Mouse (Mus musculus) liver, embryonic 13.5 days (tissue): ENCODE measurements at regions not wholly inside any gene's neighbourhood (a gene's known extent, or its start where the extent isn't known, plus 50 kb on each side); places are given as distances from the start of the nearest gene placed in this dataset.

Experiments used
- ATAC-seq: fragments of 200-750 bp; cut with Nextera tagmentation; 2 replicates; pipeline ENCODE4 v1.8.0; 2017; ENCODE audit warnings: low read depth, mild to moderate bottlenecking, moderate number of reproducible peaks, moderate library complexity
- DNase-seq: peaks from one replicate; pipeline ENCODE4 v3.0.0; 2022
- H3K27ac ChIP-seq: fragments of 300-500 bp; sonication (generic); 2 replicates; pipeline ENCODE4 v1.5.1; 2015; ENCODE audit warnings: moderate library complexity, mild to moderate bottlenecking, inconsistent platforms
- H3K27me3 ChIP-seq: fragments of 300-500 bp; sonication (generic); 2 replicates; pipeline ENCODE4 v1.6.1; 2015; ENCODE audit warnings: mild to moderate bottlenecking, inconsistent platforms
- H3K36me3 ChIP-seq: fragments of 300-500 bp; sonication (generic); 2 replicates; pipeline ENCODE4 v1.6.1; 2015; ENCODE audit warnings: mild to moderate bottlenecking, inconsistent platforms
- H3K4me1 ChIP-seq: fragments of 300-500 bp; sonication (generic); replicated peaks from 2 replicates; pipeline ENCODE4 v1.6.1; 2015; ENCODE audit warnings: inconsistent platforms
- H3K4me2 ChIP-seq: fragments of 300-500 bp; sonication (generic); 2 replicates; pipeline ENCODE4 v1.6.1; 2015; ENCODE audit warnings: inconsistent platforms, mild to moderate bottlenecking, moderate library complexity
- H3K4me3 ChIP-seq: fragments of 300-500 bp; sonication (generic); replicated peaks from 2 replicates; pipeline ENCODE4 v1.5.1; 2015; ENCODE audit warnings: mild to moderate bottlenecking, inconsistent platforms
- H3K9ac ChIP-seq: fragments of 300-500 bp; sonication (generic); 2 replicates; pipeline ENCODE4 v1.6.1; 2015; ENCODE audit warnings: mild to moderate bottlenecking, inconsistent platforms
- H3K9me3 ChIP-seq: fragments of 300-500 bp; sonication (generic); replicated peaks from 2 replicates; pipeline ENCODE4 v1.6.1; 2016; ENCODE audit warnings: inconsistent platforms
- WGBS: fragments of 180-500 bp; shearing (Covaris S2); methylation state at CpG from one replicate; pipeline ENCODE4 v1.1.7; 2015; ENCODE audit not compliant: insufficient replicate concordance; 5-methylcytosine and 5-hydroxymethylcytosine counted together

DNA sequence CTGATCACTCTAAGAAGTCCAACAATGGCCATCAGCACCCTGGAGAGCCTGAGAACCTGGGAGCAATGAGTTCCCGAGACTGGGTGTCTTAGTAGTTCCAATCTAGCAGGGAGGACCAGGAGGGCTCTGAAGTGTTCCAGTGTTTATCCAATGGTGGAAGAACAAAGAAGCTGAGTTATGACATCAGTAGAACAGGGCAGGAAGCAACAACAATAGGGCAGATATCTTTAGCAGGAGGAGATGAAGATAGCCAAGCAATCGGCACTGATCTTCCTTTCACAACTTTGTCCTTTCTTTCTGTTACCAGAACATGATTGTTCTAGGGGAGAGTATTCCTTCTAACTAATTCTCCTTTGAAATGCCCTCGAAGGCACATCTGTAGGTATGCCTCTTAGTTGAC lies 355.0 kb downstream of the Btg1 start:
- WGBS = 52% methylated on average over 3 of the region's 3 CpGs
- H3K4me1 ChIP-seq = no peaks in the 10 kb centered on the region
- no peak for ATAC-seq

DNA sequence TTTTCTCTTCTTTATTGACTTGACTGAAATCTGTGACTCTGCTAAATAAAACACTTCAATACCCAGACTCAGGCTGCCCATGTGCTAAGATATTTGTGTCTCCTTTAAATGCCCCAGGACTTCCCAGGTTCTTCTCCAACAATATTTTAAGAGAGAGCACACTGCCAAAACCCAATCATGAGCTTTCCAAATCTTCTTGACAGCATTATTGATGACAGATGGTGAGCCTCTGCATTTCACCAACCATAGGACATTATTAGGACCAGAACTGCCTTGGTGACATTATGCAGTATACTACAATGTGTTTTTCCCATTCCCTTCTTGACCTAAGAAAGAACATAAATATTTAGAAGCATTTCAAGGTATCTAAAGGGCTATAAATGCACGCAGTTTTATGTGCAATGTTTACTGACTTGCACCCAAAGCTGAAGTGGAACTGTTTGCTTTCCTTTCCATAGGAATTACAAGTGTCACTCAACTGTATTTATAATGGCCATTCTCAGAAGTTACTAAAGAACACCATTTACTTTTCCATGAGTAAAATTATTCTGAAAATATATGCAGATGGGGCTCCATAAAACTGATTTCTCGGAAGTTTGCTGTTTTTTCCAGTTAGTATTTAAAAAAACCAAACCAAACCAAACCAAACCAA lies 357.6 kb downstream of the Btg1 start:
- Histone ChIP-seq H3K9me3 (no peaks in the 10 kb centered on the region), H3K27ac (no peak overlapping the region), H3K4me2 (no peak overlapping the region), H3K27me3 (no peaks in the 10 kb centered on the region), H3K4me1 (no peaks in the 10 kb centered on the region), H3K9ac (no peak overlapping the region), H3K36me3 (no peaks in the 10 kb centered on the region), H3K4me3 (no peak overlapping the region)
- WGBS = 44% methylated on average over 2 of the region's 2 CpGs
- DNase-seq (no peak), ATAC-seq (no peak)

More for the DNA sequence above, 355.0 kb downstream of the Btg1 start:
- H3K27ac ChIP-seq = no peak overlapping the region
- H3K9me3 ChIP-seq = no peaks in the 10 kb centered on the region
- no peak overlapping the region for H3K9ac ChIP-seq
- no peak overlapping the region for H3K4me2 ChIP-seq
- H3K27me3 ChIP-seq = no peaks in the 10 kb centered on the region
- DNase-seq = no peak
- no peaks in the 10 kb centered on the region for H3K36me3 ChIP-seq
- H3K4me3 ChIP-seq = no peak overlapping the region

DNA sequence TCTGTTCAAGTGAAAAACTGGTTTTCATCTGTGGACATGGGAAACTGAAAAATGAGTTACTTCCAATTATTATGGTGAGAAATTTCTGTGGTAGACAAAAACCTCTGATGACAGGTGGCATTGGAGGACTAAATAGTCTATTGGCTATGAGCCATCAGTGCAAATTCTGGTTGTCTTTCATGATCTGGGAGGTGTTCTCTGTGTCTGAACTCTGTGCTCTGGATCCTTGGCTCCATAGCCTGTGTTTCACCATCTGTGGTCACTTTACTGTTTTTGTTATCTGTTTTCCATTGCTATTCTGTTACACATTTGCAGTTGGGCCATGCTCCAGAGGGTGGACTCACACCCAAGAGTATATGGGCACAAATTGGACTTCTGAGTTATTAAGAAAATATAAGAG lies 359.9 kb downstream of the Btg1 start:
- DNase-seq (no peak), ATAC-seq (no peak)
- Histone ChIP-seq H3K4me2 (no peak overlapping the region), H3K27me3 (no peaks in the 10 kb centered on the region), H3K4me1 (no peaks in the 10 kb centered on the region), H3K9ac (no peak overlapping the region), H3K27ac (no peak overlapping the region), H3K36me3 (no peaks in the 10 kb centered on the region), H3K9me3 (no peaks in the 10 kb centered on the region), H3K4me3 (no peak overlapping the region)

DNA sequence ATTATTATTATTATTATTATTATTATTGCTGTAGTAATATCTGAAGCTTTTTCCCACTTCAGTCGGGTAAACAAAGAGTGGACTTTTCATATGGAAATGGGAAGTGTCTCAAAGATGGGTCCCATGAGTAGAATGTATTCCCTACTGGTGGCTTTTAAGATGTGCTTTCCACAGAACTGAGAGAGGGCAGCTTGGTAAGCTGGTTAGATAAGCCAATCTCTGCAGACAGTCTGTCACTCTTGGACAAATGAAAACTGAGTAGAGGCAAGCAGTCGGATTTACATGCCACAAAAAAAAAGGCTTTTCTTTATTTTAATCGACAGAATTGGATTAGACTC lies 363.7 kb downstream of the Btg1 start:
- H3K9me3 ChIP-seq = no peaks in the 10 kb centered on the region
- no peaks in the 10 kb centered on the region for H3K27me3 ChIP-seq
- H3K27ac ChIP-seq = no peak overlapping the region
- H3K4me1 ChIP-seq = no peaks in the 10 kb centered on the region
- H3K4me3 ChIP-seq = no peak overlapping the region
- ATAC-seq (no peak), DNase-seq (no peak)
- H3K9ac ChIP-seq = no peak overlapping the region
- 65% methylated on average over 3 of the region's 3 CpGs for WGBS
- H3K36me3 ChIP-seq = no peaks in the 10 kb centered on the region
- no peak overlapping the region for H3K4me2 ChIP-seq

GRCm38 (mm10) chr10:96980832-96981515 lies 364.2 kb downstream of the Btg1 start:
- ATAC-seq (no peak), DNase-seq (no peak)
- H3K9me3 ChIP-seq = no peaks in the 10 kb centered on the region
- H3K27ac ChIP-seq = no peak overlapping the region
- WGBS = 68% methylated on average over 9 of the region's 9 CpGs
- no peak overlapping the region for H3K4me3 ChIP-seq
- no peaks in the 10 kb centered on the region for H3K27me3 ChIP-seq
- no peaks in the 10 kb centered on the region for H3K4me1 ChIP-seq
- no peak overlapping the region for H3K9ac ChIP-seq
- no peaks in the 10 kb centered on the region for H3K36me3 ChIP-seq
- H3K4me2 ChIP-seq = no peak overlapping the region

DNA sequence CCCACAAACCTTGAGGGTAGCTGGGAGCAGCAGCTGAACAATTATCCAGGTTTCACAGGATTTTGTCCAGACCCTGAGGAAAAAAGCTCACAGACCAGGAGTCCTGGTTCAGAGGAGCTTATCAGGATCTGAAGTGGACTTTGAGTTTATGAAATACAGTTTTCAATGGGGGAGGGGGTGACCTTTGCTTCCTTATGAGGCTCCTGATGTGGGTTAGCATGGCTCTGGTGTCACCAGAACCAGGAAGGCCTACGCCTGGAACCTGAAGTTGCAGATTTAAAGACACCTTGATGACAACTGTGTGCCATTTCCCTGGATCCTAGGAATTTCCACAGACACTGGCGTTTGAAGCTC lies 364.7 kb downstream of the Btg1 start:
- H3K4me3 ChIP-seq = no peak overlapping the region
- H3K36me3 ChIP-seq = no peaks in the 10 kb centered on the region
- H3K27me3 ChIP-seq = no peaks in the 10 kb centered on the region
- 62% methylated on average over 2 of the region's 2 CpGs for WGBS
- H3K4me2 ChIP-seq = no peak overlapping the region
- no peak overlapping the region for H3K27ac ChIP-seq
- H3K9ac ChIP-seq = no peak overlapping the region
- no peaks in the 10 kb centered on the region for H3K9me3 ChIP-seq
- DNase-seq (no peak), ATAC-seq (no peak)
- no peaks in the 10 kb centered on the region for H3K4me1 ChIP-seq

- Histone ChIP-seq H3K4me3 (no peak overlapping the region), H3K4me1 (no peaks in the 10 kb centered on the region), H3K9me3 (no peaks in the 10 kb centered on the region), H3K36me3 (no peaks in the 10 kb centered on the region), H3K27ac (no peak overlapping the region), H3K27me3 (no peaks in the 10 kb centered on the region), H3K9ac (no peak overlapping the region), H3K4me2 (no peak overlapping the region)
- ATAC-seq (no peak), DNase-seq (no peak)
These were observed 384.1 kb downstream of the Btg1 start for GRCm38 (mm10) chr10:97000871-97001270.

DNA sequence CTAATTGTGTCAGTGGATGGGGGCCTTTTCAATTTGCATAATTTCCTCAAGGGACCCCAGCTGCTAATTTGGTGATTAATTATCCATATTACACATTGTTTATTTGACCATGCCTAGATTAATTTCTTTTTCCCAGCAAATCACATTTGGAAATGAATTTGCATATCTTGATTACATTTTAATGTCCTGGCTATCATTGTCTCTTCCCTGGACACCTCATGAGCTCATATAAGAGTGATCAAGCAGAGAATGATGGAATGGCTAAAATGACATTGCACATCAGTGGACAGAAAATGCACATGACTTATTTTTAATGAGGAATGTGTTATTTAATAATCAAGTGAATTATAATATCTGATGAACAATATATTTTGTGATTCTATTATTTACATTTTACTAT lies 392.1 kb downstream of the Btg1 start:
- ATAC-seq (no peak), DNase-seq (no peak)
- no peaks in the 10 kb centered on the region for H3K27me3 ChIP-seq
- H3K9me3 ChIP-seq = no peaks in the 10 kb centered on the region
- H3K4me1 ChIP-seq = no peaks in the 10 kb centered on the region
- no peak overlapping the region for H3K9ac ChIP-seq
- no peak overlapping the region for H3K4me3 ChIP-seq
- H3K27ac ChIP-seq = no peak overlapping the region
- H3K36me3 ChIP-seq = no peaks in the 10 kb centered on the region
- no peak overlapping the region for H3K4me2 ChIP-seq

DNA sequence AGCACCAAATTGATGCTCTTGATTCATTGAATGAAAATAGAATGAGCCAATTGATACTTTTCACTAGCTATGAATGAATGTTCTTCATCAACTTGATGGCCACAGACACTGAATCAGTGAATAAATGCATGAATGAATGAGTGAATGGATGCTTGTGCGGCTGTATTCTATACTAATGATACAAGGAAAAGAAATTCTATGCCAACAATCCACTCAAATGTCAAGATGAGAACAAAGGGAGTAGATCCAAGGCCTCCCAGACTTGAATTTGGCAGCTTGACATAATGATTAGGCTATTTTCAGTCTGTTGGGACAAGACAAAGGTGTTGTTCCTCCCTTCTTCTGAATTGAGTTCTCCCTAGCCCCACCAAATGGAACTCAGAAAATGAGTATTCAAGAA lies 393.1 kb downstream of the Btg1 start:
- Histone ChIP-seq H3K4me2 (no peak overlapping the region), H3K4me1 (no peaks in the 10 kb centered on the region), H3K27ac (no peak overlapping the region), H3K4me3 (no peak overlapping the region), H3K36me3 (no peaks in the 10 kb centered on the region), H3K27me3 (no peaks in the 10 kb centered on the region), H3K9ac (no peak overlapping the region), H3K9me3 (no peaks in the 10 kb centered on the region)
- WGBS = 56% methylated on average over 1 of the region's 1 CpGs
- DNase-seq (no peak), ATAC-seq (no peak)

GRCm38 (mm10) chr10:97018641-97019040 lies 401.8 kb downstream of the Btg1 start:
- Histone ChIP-seq H3K36me3 (no peaks in the 10 kb centered on the region), H3K4me3 (no peak overlapping the region), H3K4me1 (no peaks in the 10 kb centered on the region), H3K9me3 (no peaks in the 10 kb centered on the region), H3K27ac (no peak overlapping the region), H3K4me2 (no peak overlapping the region), H3K9ac (no peak overlapping the region), H3K27me3 (no peaks in the 10 kb centered on the region)
- no peak for DNase-seq
- WGBS = 58% methylated on average over 3 of the region's 3 CpGs
- ATAC-seq = no peak

- H3K9me3 ChIP-seq = no peaks in the 10 kb centered on the region
- no peaks in the 10 kb centered on the region for H3K36me3 ChIP-seq
- no peak overlapping the region for H3K4me2 ChIP-seq
- no peaks in the 10 kb centered on the region for H3K27me3 ChIP-seq
- no peaks in the 10 kb centered on the region for H3K4me1 ChIP-seq
- H3K4me3 ChIP-seq = no peak overlapping the region
- H3K9ac ChIP-seq = no peak overlapping the region
- no peak for DNase-seq
- ATAC-seq = no peak
- H3K27ac ChIP-seq = no peak overlapping the region
- WGBS = 79% methylated on average over 5 of the region's 5 CpGs
These were observed 412.0 kb downstream of the Btg1 start for GRCm38 (mm10) chr10:97028776-97029175.

- 68% methylated on average over 2 of the region's 2 CpGs for WGBS
- H3K9ac ChIP-seq = no peak overlapping the region
- DNase-seq = no peak
- no peaks in the 10 kb centered on the region for H3K27me3 ChIP-seq
- no peaks in the 10 kb centered on the region for H3K9me3 ChIP-seq
- H3K4me2 ChIP-seq = no peak overlapping the region
- no peak for ATAC-seq
- no peaks in the 10 kb centered on the region for H3K4me1 ChIP-seq
- H3K4me3 ChIP-seq = no peak overlapping the region
- H3K36me3 ChIP-seq = no peaks in the 10 kb centered on the region
- H3K27ac ChIP-seq = no peak overlapping the region
These were observed 414.2 kb downstream of the Btg1 start for GRCm38 (mm10) chr10:97030996-97031395.
